In the genomic region with DNA sequence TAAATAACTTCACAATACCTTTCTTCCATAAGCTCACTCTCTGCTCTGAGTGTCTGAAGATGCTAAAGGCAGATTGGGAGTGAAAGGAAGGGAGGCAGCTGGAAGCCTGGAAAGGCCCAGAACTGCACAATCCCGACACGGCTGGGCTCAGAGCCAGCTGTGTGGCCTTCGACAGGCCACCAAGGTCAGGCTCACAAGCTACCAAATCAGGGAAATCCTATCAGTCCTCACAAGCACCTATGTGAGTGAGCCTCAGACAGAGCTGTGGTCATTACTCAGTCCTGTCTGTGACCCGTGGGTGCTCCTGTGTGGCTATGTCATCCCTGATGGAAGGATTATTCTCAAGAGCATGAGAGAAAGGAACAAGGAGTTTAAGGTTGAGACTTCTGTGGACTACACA, we compare ENCODE assay signal across 17 mouse cellular contexts. TPM values are rescaled to one million over a fixed set of nuclear protein-coding genes. Genes with fewer than 3 reads are reported as not detected.
DNase-seq lines count a peak whose midpoint lies in the region; ATAC-seq and TF ChIP-seq lines count a peak whose summit lies in the region.
"Had no signal": no experiment of that assay in that cellular context is flagged by ENCODE, and none has a peak within 500 bp of the region (broad histone marks: within the 10 kb centered on the region; RNA-seq: fewer than 3 reads in every experiment).

No protein-coding gene starts in this region.

- WGBS in heart, embryonic 10.5 days: 61% methylated on average over 4 of the region's 4 CpGs

- intact Hi-C loops in heart, postnatal 36 days (cut with DNase I): no loop called here
- intact Hi-C loops in heart, postnatal 14 days (cut with DNase I): no loop called here
- intact Hi-C loops in left cerebral cortex, adult 2 months (cut with DNase I): no loop called here

- H3K4me3 ChIP-seq in heart, embryonic 10.5 days: no peak overlapping the region
- no peak overlapping the region for H3K4me3 ChIP-seq in left cerebral cortex, adult 2 months
- H3K4me3 ChIP-seq: erythroblast, embryonic 14.5 days; hindbrain, embryonic 12.5 days; liver, embryonic 12.5 days had no signal

- no peaks in the 10 kb centered on the region for H3K9me3 ChIP-seq in heart, embryonic 10.5 days
- H3K9me3 ChIP-seq: hindbrain, embryonic 12.5 days; liver, embryonic 12.5 days had no signal

- no peak for TF ChIP-seq CTCF in left cerebral cortex, adult 2 months (IDR thresholded peaks at IDR 0.05)

- H3K27me3 ChIP-seq in heart, embryonic 10.5 days (ENCODE audit: insufficient read depth, poor library complexity, severe bottlenecking): no peaks in the 10 kb centered on the region
- H3K27me3 ChIP-seq: hindbrain, embryonic 12.5 days; liver, embryonic 12.5 days had no signal

- peak overlapping the region; percentile 13; the same call in 1 of the 2 replicates for H3K27ac ChIP-seq in heart, embryonic 10.5 days
- no peak overlapping the region for H3K27ac ChIP-seq in left cerebral cortex, adult 2 months
- H3K27ac ChIP-seq: hindbrain, embryonic 12.5 days; kidney, postnatal 0 days; liver, embryonic 12.5 days had no signal

- ATAC-seq in cerebellum, adult (ENCODE audit: insufficient number of reproducible peaks, low FRiP score, low TSS enrichment): no peak
- ATAC-seq: forebrain, embryonic 14.5 days; inflammation-experienced regulatory T-cells, adult 6 months; liver, embryonic 12.5 days; midbrain, embryonic 16.5 days had no signal

- H3K4me1 ChIP-seq in heart, embryonic 10.5 days: peaks cover 36% of the 10 kb centered on the region
- H3K4me1 ChIP-seq: hindbrain, embryonic 12.5 days; liver, embryonic 12.5 days had no signal

- DNase-seq in heart, embryonic 10.5 days (ENCODE audit: low spot score): no peak
- no peak for DNase-seq in heart, postnatal 36 days
- DNase-seq in adrenal gland, adult 2 months: peak; percentile 85
- DNase-seq in adrenal gland, postnatal 36 days: peak; percentile 80 to 90
- DNase-seq in heart, postnatal 14 days: peak; percentile 48 to 56
- DNase-seq in left cerebral cortex, adult 2 months (ENCODE audit: extremely low spot score in 1 of 2, low spot score in 2 of 2): no peak
- DNase-seq in thymus, postnatal 36 days: no peak
- DNase-seq: cerebellum, adult 18-20 months; right cerebral cortex, postnatal 14 days had no signal

- H3K36me3 ChIP-seq in heart, embryonic 10.5 days: peaks cover 5% of the 10 kb centered on the region; the same call in 1 of the 2 replicates
- H3K36me3 ChIP-seq: liver, embryonic 12.5 days had no signal

RNA-seq across cellular contexts. Expression of a gene that starts 19.7 kb away (rescaled TPM):
- polyA plus RNA-seq in heart, embryonic 10.5 days (2016; fragmentation: Nextera tagmentation; extraction: Ambion mirVana): 45.2 and 51.3 TPM in 2 replicates
- total RNA-seq in heart, postnatal 36 days (2021): 10 to 100 TPM; 67.5 to 80.3 TPM
- 10 to 100 TPM; 70.2 to 96.2 TPM for total RNA-seq in adrenal gland, adult 2 months (2021)
- 18.3 and 27.3 TPM in 2 replicates for polyA plus RNA-seq in adrenal gland, adult 2 months (2012; rRNA removed)
- total RNA-seq in adrenal gland, postnatal 36 days (2021): 10 to 100 TPM; 63.8 to 79.7 TPM
- 100 to 1,000 TPM in 1 of 2 experiments, 10 to 100 TPM in 1; 95.6 to 106 TPM for total RNA-seq in heart, postnatal 14 days (2021)
- total RNA-seq in left cerebral cortex, adult 2 months (2021): 10 to 100 TPM; 82.0 to 87.6 TPM
- polyA plus RNA-seq: erythroblast, embryonic 14.5 days had no signal

Comparison
In these comparisons a context has a peak if more than half of its experiments do, and no peak if none do; other contexts are left out.
1. DNase-seq: peak in adrenal gland, adult 2 months (single experiment), adrenal gland, postnatal 36 days (2 of 2) and heart, postnatal 14 days (2 of 2); none in heart, embryonic 10.5 days (single experiment), heart, postnatal 36 days (0 of 2), left cerebral cortex, adult 2 months (0 of 2) and thymus, postnatal 36 days (0 of 2).